Mouse (Mus musculus): ENCODE results near the gene Ccdc170. TPM values are rescaled to one million over a fixed set of nuclear protein-coding genes. Genes with fewer than 3 reads are reported as not detected.
"Not testable (repeated sequence)": the region's sequence is repeated elsewhere in the genome, so short reads cannot be mapped to it uniquely, and the experiment has no call there.

Ccdc170 gene
- 0.15 and 0.44 TPM in 2 replicates for polyA plus RNA-seq (2012; rRNA removed)

DNA sequence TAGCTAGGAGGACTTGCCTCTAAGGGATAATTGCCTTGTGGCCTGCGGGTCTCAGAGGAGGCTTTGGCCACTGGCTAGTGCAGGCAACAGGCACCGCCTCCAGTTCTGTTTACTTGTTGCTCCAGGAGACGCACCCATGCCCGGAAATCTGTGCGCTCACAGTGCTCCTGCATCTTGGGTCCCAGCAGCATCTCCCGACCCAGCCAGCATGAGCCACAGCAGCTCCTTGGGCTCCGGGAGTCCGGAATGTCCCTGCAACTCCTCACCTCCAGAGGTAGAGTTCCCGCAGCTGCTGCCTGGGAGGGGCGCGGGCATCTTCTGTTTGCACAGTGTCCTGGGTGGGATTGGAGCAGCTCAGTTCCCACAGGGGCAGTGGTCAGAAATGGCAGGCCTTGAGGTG is at the start of gene Ccdc170:
Gene Ccdc170 (plus strand): TSS at position 148 of the 400 bp plus-strand sequence.
- DNase-seq (ENCODE audit: low read depth), result no peak
- TF ChIP-seq CTCF (IDR thresholded peaks at IDR 0.05; ENCODE audit: borderline replicate concordance, extremely low read depth, insufficient read depth, insufficient read length), result no peak
- TF ChIP-seq POLR2A (IDR thresholded peaks at IDR 0.05; ENCODE audit: borderline replicate concordance, extremely low read depth, insufficient read depth, insufficient read length, poor library complexity, severe bottlenecking), result no peak

DNA sequence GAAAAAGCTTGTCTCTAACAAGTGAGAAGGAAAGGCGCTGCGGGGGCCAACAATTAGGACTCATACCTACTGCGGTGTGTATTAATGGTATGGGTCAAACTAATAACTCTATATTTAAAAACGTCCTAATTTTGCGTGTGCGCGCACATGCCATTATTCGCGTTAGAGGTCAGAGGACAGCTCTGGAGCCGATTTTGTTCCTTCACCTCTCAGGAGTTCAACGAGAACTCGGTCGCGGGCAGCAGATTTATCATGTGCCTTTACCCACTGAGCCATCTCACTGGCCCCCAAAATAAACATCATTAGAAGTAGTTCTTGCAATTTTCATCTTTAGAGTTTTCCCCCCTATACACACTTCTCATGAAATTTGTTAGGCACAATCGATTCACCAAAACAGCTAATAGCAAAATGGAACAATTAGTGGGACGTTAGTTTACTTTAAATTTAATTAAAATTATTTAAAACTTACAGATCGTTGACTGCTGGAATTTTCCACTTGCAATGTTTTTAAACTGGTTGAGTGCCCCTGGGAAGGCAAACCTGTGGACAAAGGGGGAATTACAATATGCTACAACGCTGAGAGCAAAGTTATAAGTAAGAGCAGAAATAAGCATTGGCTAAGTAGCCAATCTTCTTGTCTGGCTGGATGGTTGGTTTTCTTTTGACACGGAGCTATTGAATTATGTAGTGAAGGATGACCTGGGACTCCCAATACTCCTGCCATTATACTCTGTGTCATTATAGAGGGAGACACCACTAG is 49.1 kb upstream of the Ccdc170 start:
- DNase-seq (ENCODE audit: low read depth), result peak; percentile 20

DNA sequence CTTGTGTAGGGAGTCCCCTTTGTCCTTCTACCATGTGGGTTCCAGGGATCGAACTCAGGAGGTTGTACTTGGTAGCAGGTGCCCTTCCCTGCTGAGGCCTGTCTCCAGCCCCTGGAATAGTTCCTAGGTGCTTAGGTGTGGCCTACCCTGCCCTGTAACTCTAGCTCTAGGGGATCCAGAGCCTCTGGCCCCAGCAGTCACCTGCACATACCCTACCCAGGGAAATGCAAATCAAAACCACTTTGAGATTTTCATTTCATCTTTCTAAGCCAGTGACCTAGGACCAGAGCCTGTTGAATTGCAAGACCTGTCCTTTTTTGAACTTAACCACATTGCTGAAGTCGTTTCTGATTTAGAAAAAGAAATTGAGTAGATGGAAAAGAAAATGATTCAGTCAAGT is 48.4 kb upstream of the Ccdc170 start:
- DNase-seq (ENCODE audit: low read depth), result not testable (repeated sequence)

More for the DNA sequence above, 49.1 kb upstream of the Ccdc170 start:
- no peak for TF ChIP-seq POLR2A (IDR thresholded peaks at IDR 0.05; ENCODE audit: borderline replicate concordance, extremely low read depth, insufficient read depth, insufficient read length, poor library complexity, severe bottlenecking)
- TF ChIP-seq CTCF (IDR thresholded peaks at IDR 0.05; ENCODE audit: borderline replicate concordance, extremely low read depth, insufficient read depth, insufficient read length), result no peak

DNA sequence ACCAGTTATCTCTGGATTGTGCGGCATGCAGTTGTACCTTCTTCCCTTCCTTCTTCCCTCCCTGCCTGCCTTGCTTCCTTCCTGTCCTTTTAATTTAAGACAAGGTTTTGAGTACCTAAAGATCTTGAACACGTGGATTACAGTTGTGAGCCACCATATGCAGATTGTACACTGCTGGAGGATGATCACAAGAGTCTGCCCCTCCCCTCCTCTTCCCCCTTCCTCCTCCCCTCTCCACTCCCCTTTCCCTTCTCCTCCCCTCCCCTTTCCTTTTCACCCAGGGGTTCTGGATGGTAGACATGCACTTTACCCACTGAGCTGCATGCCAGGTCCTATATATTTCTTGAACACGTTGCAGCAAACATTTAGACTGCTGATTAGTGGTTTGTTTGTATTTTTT is 46.9 kb upstream of the Ccdc170 start:
- no peak for TF ChIP-seq POLR2A (IDR thresholded peaks at IDR 0.05; ENCODE audit: borderline replicate concordance, extremely low read depth, insufficient read depth, insufficient read length, poor library complexity, severe bottlenecking)
- TF ChIP-seq CTCF (IDR thresholded peaks at IDR 0.05; ENCODE audit: borderline replicate concordance, extremely low read depth, insufficient read depth, insufficient read length), result no peak
- DNase-seq (ENCODE audit: low read depth), result no peak

DNA sequence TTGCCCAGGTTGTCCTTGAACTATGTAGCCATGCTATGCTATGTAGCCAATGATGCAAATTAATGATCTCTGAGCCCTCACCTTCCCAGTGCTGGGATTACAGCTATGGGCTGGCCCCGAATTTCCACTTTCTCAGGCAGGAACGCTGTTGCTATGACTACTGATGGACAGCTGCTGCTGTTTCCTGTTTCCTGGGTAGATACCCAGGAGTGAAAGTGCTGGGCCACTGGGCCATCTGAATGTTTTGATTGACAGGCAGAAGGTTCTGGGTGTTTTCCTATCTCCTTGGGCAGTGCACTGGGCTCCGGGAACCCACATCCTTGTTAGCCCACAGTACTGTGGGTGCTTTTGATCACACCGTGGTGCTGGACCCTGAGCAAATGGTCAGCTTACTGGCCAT is 25.9 kb upstream of the Ccdc170 start:
- no peak for DNase-seq (ENCODE audit: low read depth)

DNA sequence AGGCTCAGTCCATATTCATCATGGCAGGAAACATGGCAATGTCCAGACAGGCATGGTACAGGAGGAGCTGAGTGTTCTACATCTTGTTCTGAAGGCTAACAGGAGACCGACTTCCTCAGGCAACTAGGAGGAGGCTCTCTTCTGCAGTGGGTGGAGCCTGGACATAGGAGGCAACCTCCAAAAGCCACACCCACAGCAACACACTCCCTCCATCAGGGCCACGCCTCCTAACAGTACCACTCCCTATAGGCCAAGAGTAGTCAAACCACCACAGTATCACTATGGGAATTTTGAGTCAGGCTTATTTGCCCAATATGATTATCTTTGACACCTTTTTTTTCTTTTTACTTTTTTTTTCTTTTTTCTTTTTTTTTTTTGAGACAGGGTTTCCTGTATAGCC is 22.1 kb upstream of the Ccdc170 start:
- TF ChIP-seq CTCF (IDR thresholded peaks at IDR 0.05; ENCODE audit: borderline replicate concordance, extremely low read depth, insufficient read depth, insufficient read length) (no peak), POLR2A (IDR thresholded peaks at IDR 0.05; ENCODE audit: borderline replicate concordance, extremely low read depth, insufficient read depth, insufficient read length, poor library complexity, severe bottlenecking) (no peak)
- DNase-seq (ENCODE audit: low read depth), result no peak

More for the DNA sequence above, 25.9 kb upstream of the Ccdc170 start:
- TF ChIP-seq POLR2A (IDR thresholded peaks at IDR 0.05; ENCODE audit: borderline replicate concordance, extremely low read depth, insufficient read depth, insufficient read length, poor library complexity, severe bottlenecking) (no peak), CTCF (IDR thresholded peaks at IDR 0.05; ENCODE audit: borderline replicate concordance, extremely low read depth, insufficient read depth, insufficient read length) (no peak)

DNA sequence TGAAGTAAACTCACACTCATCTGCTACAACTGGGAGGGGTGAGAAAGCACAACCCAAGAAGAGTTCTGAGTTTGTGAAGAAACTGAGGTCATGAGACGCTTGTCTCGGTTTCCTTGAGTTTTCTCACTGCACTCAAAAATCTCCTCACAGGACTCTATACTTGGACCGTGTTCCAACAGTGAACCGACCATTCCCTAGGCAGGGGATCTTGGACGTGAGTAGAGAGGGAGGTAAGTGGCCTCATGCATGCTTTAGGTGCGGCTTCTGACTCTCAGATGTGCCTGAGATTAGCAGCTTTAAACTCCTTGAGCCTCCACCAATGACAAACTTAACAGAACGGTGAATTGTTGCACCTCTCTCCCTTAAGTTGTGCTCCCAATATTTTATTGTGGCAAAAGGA is 16.5 kb upstream of the Ccdc170 start:
- DNase-seq (ENCODE audit: low read depth), result no peak
- TF ChIP-seq CTCF (IDR thresholded peaks at IDR 0.05; ENCODE audit: borderline replicate concordance, extremely low read depth, insufficient read depth, insufficient read length) (no peak), POLR2A (IDR thresholded peaks at IDR 0.05; ENCODE audit: borderline replicate concordance, extremely low read depth, insufficient read depth, insufficient read length, poor library complexity, severe bottlenecking) (no peak)

DNA sequence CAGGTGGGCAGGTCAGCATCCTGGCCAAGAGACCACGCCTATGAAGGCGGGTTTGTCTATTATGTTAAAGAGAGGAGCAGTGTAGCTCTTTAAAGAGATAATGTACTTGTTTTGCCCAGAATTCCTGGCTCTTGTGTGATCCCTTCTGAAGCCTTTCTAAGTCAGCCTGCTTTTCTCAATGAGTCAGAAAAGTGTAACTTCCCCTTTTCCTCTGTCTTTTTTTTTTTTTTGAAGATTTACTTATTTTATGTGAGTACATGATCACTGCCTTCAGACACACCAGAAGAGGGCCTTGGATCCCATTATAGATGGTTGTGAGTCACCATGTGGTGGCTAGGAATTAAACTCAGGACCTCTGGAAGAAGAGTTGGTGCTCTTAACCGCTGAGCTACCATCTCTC is 12.9 kb upstream of the Ccdc170 start:
- DNase-seq (ENCODE audit: low read depth), result no peak
- TF ChIP-seq POLR2A (IDR thresholded peaks at IDR 0.05; ENCODE audit: borderline replicate concordance, extremely low read depth, insufficient read depth, insufficient read length, poor library complexity, severe bottlenecking), result no peak

DNA sequence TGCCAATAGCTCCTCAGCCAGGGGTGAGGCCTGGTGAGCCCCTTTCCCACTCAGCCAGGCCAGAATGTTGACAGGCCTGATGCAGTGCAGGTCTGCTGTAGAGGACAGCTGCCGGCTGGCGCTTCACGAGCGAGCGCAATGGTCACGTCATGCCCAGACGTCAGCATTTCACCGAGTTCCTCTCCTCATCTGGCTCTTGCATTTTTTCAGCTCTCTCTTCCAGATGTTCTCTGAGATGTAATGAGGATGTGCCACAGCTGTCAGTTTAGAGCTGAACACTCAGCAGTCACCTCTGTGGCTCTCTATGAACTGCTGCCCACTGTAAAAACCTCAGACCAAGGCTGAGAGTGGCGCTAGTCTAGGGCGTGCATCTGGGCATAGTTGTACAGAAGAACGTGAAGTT is 8.7 kb upstream of the Ccdc170 start:
- no peak for DNase-seq (ENCODE audit: low read depth)
- TF ChIP-seq POLR2A (IDR thresholded peaks at IDR 0.05; ENCODE audit: borderline replicate concordance, extremely low read depth, insufficient read depth, insufficient read length, poor library complexity, severe bottlenecking) (no peak), CTCF (IDR thresholded peaks at IDR 0.05; ENCODE audit: borderline replicate concordance, extremely low read depth, insufficient read depth, insufficient read length) (no peak)

DNA sequence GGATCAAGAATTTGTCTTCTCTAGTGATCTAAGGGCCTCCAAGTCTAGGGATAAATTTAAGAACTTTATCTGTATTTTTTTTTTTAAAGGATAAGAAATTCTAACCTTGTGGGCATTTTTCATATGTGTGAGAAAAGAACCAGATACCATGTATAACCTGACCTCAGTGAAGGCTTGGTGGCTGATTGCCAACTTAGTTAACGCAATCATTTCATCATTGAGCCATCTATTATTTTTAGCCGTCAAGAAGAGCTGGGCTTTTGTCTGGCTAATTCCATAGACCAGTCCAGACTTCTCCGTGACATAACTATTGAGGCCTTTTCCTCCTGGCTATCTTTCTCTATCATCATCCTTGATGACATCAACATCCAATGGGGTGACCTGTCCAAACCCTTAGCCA is 6.9 kb upstream of the Ccdc170 start:
- no peak for DNase-seq (ENCODE audit: low read depth)
- TF ChIP-seq POLR2A (IDR thresholded peaks at IDR 0.05; ENCODE audit: borderline replicate concordance, extremely low read depth, insufficient read depth, insufficient read length, poor library complexity, severe bottlenecking) (no peak), CTCF (IDR thresholded peaks at IDR 0.05; ENCODE audit: borderline replicate concordance, extremely low read depth, insufficient read depth, insufficient read length) (no peak)

DNA sequence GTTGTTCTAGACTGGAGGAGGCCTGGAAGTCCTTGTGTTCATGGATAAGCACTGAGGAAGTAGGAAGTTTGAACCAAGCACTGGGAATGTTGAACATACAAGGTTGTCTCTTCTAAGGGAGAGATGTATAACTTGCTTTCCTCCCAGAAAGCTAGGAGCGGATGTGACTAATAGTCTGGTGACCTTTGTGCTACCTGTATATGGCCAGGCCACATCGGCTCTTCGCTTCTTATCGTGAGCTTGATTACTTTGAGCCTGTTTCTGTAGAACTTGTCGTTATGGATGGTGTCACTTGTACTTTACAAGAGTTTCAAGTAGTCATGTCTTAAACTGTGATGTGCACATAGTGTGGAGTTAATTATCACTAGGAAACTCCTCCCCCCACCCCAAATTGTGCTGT is 5.7 kb upstream of the Ccdc170 start:
- DNase-seq (ENCODE audit: low read depth), result no peak
- TF ChIP-seq CTCF (IDR thresholded peaks at IDR 0.05; ENCODE audit: borderline replicate concordance, extremely low read depth, insufficient read depth, insufficient read length) (no peak), POLR2A (IDR thresholded peaks at IDR 0.05; ENCODE audit: borderline replicate concordance, extremely low read depth, insufficient read depth, insufficient read length, poor library complexity, severe bottlenecking) (no peak)

DNA sequence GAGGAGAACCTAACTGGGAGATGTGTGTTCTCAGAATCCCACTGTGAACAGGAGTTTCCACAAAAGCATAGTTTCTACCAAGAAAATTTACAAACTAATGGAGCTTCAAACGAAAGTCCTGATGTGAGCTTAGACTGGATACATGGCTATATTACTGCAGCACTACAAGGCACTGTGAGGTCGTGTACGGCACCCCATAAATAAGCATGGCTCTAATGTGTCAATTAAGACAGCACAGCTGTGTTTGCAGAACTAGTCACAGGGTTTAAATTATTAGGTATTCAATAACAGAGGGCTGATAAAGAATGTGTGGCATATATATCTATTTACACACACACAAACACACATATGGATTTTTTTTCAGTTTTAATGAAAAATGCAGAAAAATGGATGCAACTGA is 1.4 kb upstream of the Ccdc170 start:
- no peak for DNase-seq (ENCODE audit: low read depth)
- TF ChIP-seq POLR2A (IDR thresholded peaks at IDR 0.05; ENCODE audit: borderline replicate concordance, extremely low read depth, insufficient read depth, insufficient read length, poor library complexity, severe bottlenecking), result no peak
- TF ChIP-seq CTCF (IDR thresholded peaks at IDR 0.05; ENCODE audit: borderline replicate concordance, extremely low read depth, insufficient read depth, insufficient read length), result no peak
